Mouse (Mus musculus): ENCODE measurements around the gene Uspl1. TPM values are rescaled to one million over a fixed set of nuclear protein-coding genes. Genes with fewer than 3 reads are reported as not detected.

Uspl1 gene
- total RNA-seq, 2 experiments from 2014 or later: 22.0 to 23.9 TPM

- no peak for DNase-seq
Observed at GRCm38 (mm10) chr5:149259093-149259492, 74.9 kb downstream of the Uspl1 start.

GRCm38 (mm10) chr5:149261449-149261848 lies 77.3 kb downstream of the Uspl1 start:
- no peak for DNase-seq

GRCm38 (mm10) chr5:149261866-149262265 lies 77.7 kb downstream of the Uspl1 start:
- no peak for DNase-seq

GRCm38 (mm10) chr5:149264405-149264804 lies 80.3 kb downstream of the Uspl1 start, which contains the start of gene Alox5ap:
Alox5ap (plus strand) TSS chr5:149264767.
- DNase-seq: no peak

- DNase-seq: peak in 1 of 2 experiments; percentile 65
Observed at GRCm38 (mm10) chr5:149264878-149265279, 80.7 kb downstream of the Uspl1 start.

Small RNAs within 50 kb of the gene (microRNA-seq; reads per million reads assigned to microRNA genes)
- gene Gm24105: 0 reads per million in 2 experiments

Other genes starting within 250 kb of the Uspl1 start
- gene Gm42791, start 189.2 kb upstream of the Uspl1 start, total RNA-seq (2021): 1 to 10 TPM; 2.7 to 5.3 TPM
- gene Hmgb1, start 139 bp downstream of the Uspl1 start, total RNA-seq (2021): 100 to 1,000 TPM in 1 of 2 experiments, 10 to 100 TPM in 1; 79.8 to 103 TPM
- gene Alox5ap, start 80.4 kb downstream of the Uspl1 start, total RNA-seq (2021): 10 to 100 TPM; 12.6 TPM
- 10 to 100 TPM in 1 of 2 experiments, 1 to 10 TPM in 1; 8.8 to 10.5 TPM for gene Medag, start 227.4 kb downstream of the Uspl1 start, total RNA-seq (2021)